Mouse (Mus musculus): Measurements from ENCODE around the gene Rora.

DNA sequence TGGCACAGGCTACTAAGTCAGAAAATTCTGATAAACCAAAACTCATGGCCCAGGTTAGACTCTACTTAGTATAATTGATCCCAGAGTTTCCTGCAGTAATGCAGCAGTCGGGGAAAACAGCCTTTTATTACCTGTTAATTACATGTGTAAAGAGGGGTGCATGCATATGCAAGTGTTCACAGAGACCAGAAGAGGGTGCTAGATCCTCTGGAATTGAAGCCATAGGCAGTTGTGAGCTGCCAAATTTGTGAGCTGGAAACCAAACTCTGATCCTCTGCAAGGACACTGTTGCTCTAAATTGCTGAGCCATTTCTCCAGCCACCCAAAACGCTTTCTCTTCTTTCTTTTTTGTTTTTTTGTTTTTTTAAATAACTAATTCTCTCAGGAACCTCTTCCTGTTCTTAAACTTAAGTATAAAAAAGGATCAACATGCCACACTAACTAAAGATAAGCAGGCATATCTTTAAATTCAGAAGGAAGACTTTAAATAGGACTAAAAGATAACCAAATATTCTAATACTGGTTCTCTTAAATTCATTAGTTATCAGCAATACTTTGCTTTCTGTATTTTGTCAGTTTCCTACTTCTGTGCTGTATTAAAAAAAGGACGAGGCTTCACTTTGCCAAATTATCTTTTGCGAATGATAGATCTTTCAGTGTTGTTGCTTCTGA is 723.5 kb downstream of the Rora start:
- TF ChIP-seq CTCF (IDR thresholded peaks at IDR 0.05; ENCODE audit: control insufficient read depth, insufficient read depth, insufficient replicate concordance, low read depth, low read length) (no peak), POLR2A (IDR thresholded peaks at IDR 0.05; ENCODE audit: control insufficient read depth, low read depth, low read length) (no peak)
